Mouse (Mus musculus) spleen, postnatal 14 days (tissue): ENCODE measurements around the gene Hes7.

Source experiments
- DNase-seq, 2 experiments: peaks; one replicate each; pipeline ENCODE4 v3.0.0; 2021 to 2022; ENCODE audit warnings: low spot score in 2 of 2

Gene Hes7

GRCm38 (mm10) chr11:69150444-69150843, 30.2 kb downstream of the Hes7 start:
- DNase-seq = peak; percentile 38 to 66

- no peak for DNase-seq
Observed at GRCm38 (mm10) chr11:69151004-69151403, 30.8 kb downstream of the Hes7 start.

GRCm38 (mm10) chr11:69153831-69154230, 33.6 kb downstream of the Hes7 start:
- no peak for DNase-seq

DNA sequence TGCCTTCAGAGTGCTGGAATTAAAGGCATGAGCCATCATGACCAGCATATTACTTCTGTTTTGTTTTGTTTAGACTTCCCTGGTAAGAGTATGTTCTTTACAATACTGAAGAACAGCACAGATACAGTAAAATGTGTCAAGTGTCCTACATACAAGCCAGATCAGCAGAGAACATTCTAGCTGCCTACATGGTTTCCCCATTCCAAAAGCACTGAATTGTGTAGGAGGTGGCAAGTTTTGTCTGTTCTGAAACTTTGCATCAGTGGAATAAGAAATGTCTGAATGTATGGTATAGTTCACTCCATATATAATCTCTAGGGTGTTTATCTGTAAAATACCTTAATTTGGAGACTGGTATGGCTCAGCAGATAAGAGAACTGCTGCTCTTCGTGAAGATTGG, 35.1 kb downstream of the Hes7 start:
- no peak for DNase-seq

- DNase-seq = no peak
Observed at GRCm38 (mm10) chr11:69156800-69157199, 36.6 kb downstream of the Hes7 start, which contains the start of gene Alox12b. Gene Alox12b (plus strand): TSS chr11:69156989.

DNA sequence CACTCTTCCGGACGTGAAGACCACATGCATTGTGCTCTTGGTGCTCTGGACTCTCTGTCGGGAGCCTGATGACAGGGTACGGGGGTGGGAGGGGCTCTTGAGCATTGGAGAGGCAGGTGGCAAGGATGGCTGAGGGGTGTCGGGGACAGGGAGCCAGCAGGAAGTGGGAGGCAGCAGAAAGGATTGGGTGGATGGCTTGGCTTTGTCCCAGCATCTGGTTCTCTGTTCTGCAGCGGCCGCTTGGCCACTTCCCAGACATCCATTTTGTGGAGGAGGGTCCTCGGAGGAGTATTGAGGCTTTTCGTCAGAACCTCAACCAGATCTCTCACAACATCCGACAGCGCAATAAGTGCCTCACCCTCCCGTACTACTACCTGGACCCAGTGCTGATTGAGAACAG, 49.1 kb downstream of the Hes7 start:
- no peak for DNase-seq

DNA sequence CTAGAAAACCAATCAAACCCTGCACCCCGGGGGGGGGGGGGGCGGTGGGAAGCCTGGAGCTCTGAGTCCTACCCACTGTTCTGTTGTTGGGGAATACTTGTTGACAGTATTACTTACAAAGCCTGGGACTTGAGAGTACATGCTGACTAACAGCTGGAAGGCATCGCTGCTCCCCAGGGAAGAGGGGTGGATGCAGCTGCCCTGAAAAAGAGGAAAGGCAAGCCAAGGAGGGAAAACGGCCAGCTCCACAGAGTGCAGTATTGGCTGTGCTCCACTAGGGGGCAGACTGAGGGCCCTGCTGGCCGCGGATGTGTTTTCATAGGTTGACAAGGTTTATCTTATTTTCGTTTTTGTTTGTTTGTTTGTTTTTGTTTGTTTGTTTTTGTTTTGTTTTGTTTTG, 51.4 kb downstream of the Hes7 start:
- DNase-seq = peak in 1 of 2 experiments; percentile 37

GRCm38 (mm10) chr11:69172606-69173005, 52.4 kb downstream of the Hes7 start:
- no peak for DNase-seq
